Mouse (Mus musculus) cortical plate, adult 2 months (tissue): ENCODE data around the gene Plxna4.

ENCODE experiments used
- CTCF ChIP-seq: fragments of 200-500 bp; IDR thresholded peaks from 2 replicates; pipeline ENCODE4 v1.5.1; 2011; ENCODE audit warnings: mild to moderate bottlenecking, control low read depth, low read length; ENCODE audit not compliant: insufficient read depth; ENCODE audit errors: extremely low read depth
- POLR2A ChIP-seq: fragments of 200-500 bp; IDR thresholded peaks from 2 replicates; pipeline ENCODE4 v1.6.1; 2011; ENCODE audit warnings: mild to moderate bottlenecking, low read length, control low read depth; ENCODE audit not compliant: insufficient read depth; ENCODE audit errors: extremely low read depth

DNA sequence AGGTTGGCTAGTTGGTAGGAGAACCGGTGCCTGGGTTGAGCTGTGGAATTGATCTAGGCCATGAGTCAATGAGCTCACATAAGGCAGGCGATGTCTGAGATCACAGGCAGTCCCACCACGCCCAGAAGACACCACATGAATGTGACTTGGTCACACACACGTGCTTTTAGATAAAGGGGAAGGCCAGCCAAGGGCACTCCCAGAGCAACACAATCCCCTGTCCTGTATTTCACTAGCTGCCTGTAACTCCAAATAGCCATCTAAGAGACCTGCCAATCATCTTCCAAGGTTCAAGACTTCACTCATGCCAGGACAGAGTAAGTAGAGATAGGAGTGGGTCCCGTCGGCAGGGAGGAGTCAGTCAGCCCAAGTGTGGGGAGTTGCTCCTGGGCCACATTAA, 245.7 kb downstream of the Plxna4 start:
- TF ChIP-seq POLR2A = no peak
- TF ChIP-seq CTCF = no peak
